Mouse (Mus musculus): Measurements from ENCODE around the gene Gm10382. TPM values are rescaled to one million over a fixed set of nuclear protein-coding genes. Genes with fewer than 3 reads are reported as not detected.
"Not testable (repeated sequence)": the region's sequence is repeated elsewhere in the genome, so short reads cannot be mapped to it uniquely, and the experiment has no call there.

Gene Gm10382
- polyA plus RNA-seq, 1 experiment from 2014 or later: 0.65 TPM

- Histone ChIP-seq H3K27me3 (ENCODE audit: control insufficient read depth, insufficient read depth, low read length) (no peaks in the 10 kb centered on the region), H3K9me3 (ENCODE audit: control insufficient read depth, low read length) (no peaks in the 10 kb centered on the region), H3K9ac (ENCODE audit: low read length) (no peak overlapping the region), H3K36me3 (ENCODE audit: control insufficient read depth, insufficient read depth, low read length) (peaks cover 4% of the 10 kb centered on the region; the same call in 1 of the 2 replicates), H3K4me3 (ENCODE audit: low read depth, low read length) (no peak overlapping the region), H3K4me1 (replicated peaks; ENCODE audit: control insufficient read depth, insufficient read depth, low read length) (peaks cover 3% of the 10 kb centered on the region; the same call in 1 of the 2 replicates), H3K4me2 (ENCODE audit: low read depth, low read length, severe bottlenecking) (no peak overlapping the region), H3K27ac (ENCODE audit: low read depth, low read length) (no peak overlapping the region)
- DNase-seq (ENCODE audit: low spot score): no peak
- ATAC-seq (replicated peaks; ENCODE audit: low FRiP score): no peak
- 85% methylated on average over 5 of the region's 5 CpGs for WGBS
Observed at GRCm38 (mm10) chr5:125381954-125382672, 7.0 kb upstream of the Gm10382 start.

GRCm38 (mm10) chr5:125382673-125383558 is 6.2 kb upstream of the Gm10382 start:
- peak; percentile 73 for DNase-seq (ENCODE audit: low spot score)
- peak; percentile 42; the same call in 1 of the 2 replicates for ATAC-seq (replicated peaks; ENCODE audit: low FRiP score)
- Histone ChIP-seq H3K27ac (ENCODE audit: low read depth, low read length) (no peak overlapping the region), H3K27me3 (ENCODE audit: control insufficient read depth, insufficient read depth, low read length) (no peaks in the 10 kb centered on the region), H3K4me3 (ENCODE audit: low read depth, low read length) (no peak overlapping the region), H3K4me2 (ENCODE audit: low read depth, low read length, severe bottlenecking) (no peak overlapping the region), H3K9ac (ENCODE audit: low read length) (no peak overlapping the region), H3K4me1 (replicated peaks; ENCODE audit: control insufficient read depth, insufficient read depth, low read length) (peaks cover 3% of the 10 kb centered on the region; the same call in 1 of the 2 replicates), H3K36me3 (ENCODE audit: control insufficient read depth, insufficient read depth, low read length) (peaks cover 4% of the 10 kb centered on the region; the same call in 1 of the 2 replicates), H3K9me3 (ENCODE audit: control insufficient read depth, low read length) (no peaks in the 10 kb centered on the region)
- 55% methylated on average over 6 of the region's 6 CpGs for WGBS

GRCm38 (mm10) chr5:125383637-125384420 is 5.3 kb upstream of the Gm10382 start:
- Histone ChIP-seq H3K4me1 (replicated peaks; ENCODE audit: control insufficient read depth, insufficient read depth, low read length) (peaks cover 3% of the 10 kb centered on the region; the same call in 1 of the 2 replicates), H3K9me3 (ENCODE audit: control insufficient read depth, low read length) (no peaks in the 10 kb centered on the region), H3K27ac (ENCODE audit: low read depth, low read length) (no peak overlapping the region), H3K27me3 (ENCODE audit: control insufficient read depth, insufficient read depth, low read length) (no peaks in the 10 kb centered on the region), H3K4me3 (ENCODE audit: low read depth, low read length) (no peak overlapping the region), H3K36me3 (ENCODE audit: control insufficient read depth, insufficient read depth, low read length) (peaks cover 4% of the 10 kb centered on the region; the same call in 1 of the 2 replicates), H3K4me2 (ENCODE audit: low read depth, low read length, severe bottlenecking) (no peak overlapping the region), H3K9ac (ENCODE audit: low read length) (no peak overlapping the region)
- DNase-seq (ENCODE audit: low spot score) (no peak), ATAC-seq (replicated peaks; ENCODE audit: low FRiP score) (no peak)
- WGBS: 84% methylated on average over 3 of the region's 3 CpGs

- Histone ChIP-seq H3K4me2 (ENCODE audit: low read depth, low read length, severe bottlenecking) (no peak overlapping the region), H3K4me1 (replicated peaks; ENCODE audit: control insufficient read depth, insufficient read depth, low read length) (peaks cover 3% of the 10 kb centered on the region; the same call in 1 of the 2 replicates), H3K9ac (ENCODE audit: low read length) (no peak overlapping the region), H3K4me3 (ENCODE audit: low read depth, low read length) (no peak overlapping the region), H3K27ac (ENCODE audit: low read depth, low read length) (no peak overlapping the region), H3K36me3 (ENCODE audit: control insufficient read depth, insufficient read depth, low read length) (peaks cover 4% of the 10 kb centered on the region; the same call in 1 of the 2 replicates), H3K9me3 (ENCODE audit: control insufficient read depth, low read length) (no peaks in the 10 kb centered on the region), H3K27me3 (ENCODE audit: control insufficient read depth, insufficient read depth, low read length) (no peaks in the 10 kb centered on the region)
- WGBS: 85% methylated on average over 2 of the region's 2 CpGs
- no peak for DNase-seq (ENCODE audit: low spot score)
- no peak for ATAC-seq (replicated peaks; ENCODE audit: low FRiP score)
Observed at GRCm38 (mm10) chr5:125384512-125385214, 4.5 kb upstream of the Gm10382 start.

- H3K36me3 ChIP-seq (ENCODE audit: control insufficient read depth, insufficient read depth, low read length): peaks cover 4% of the 10 kb centered on the region; the same call in 1 of the 2 replicates
- H3K4me1 ChIP-seq (replicated peaks; ENCODE audit: control insufficient read depth, insufficient read depth, low read length): peaks cover 3% of the 10 kb centered on the region; the same call in 1 of the 2 replicates
- H3K27me3 ChIP-seq (ENCODE audit: control insufficient read depth, insufficient read depth, low read length): no peaks in the 10 kb centered on the region
- H3K27ac ChIP-seq (ENCODE audit: low read depth, low read length): no peak overlapping the region
- no peak overlapping the region for H3K4me3 ChIP-seq (ENCODE audit: low read depth, low read length)
- no peak for ATAC-seq (replicated peaks; ENCODE audit: low FRiP score)
- no peak overlapping the region for H3K4me2 ChIP-seq (ENCODE audit: low read depth, low read length, severe bottlenecking)
- WGBS: 80% methylated on average over 8 of the region's 8 CpGs
- H3K9ac ChIP-seq (ENCODE audit: low read length): no peak overlapping the region
- DNase-seq (ENCODE audit: low spot score): no peak
- no peaks in the 10 kb centered on the region for H3K9me3 ChIP-seq (ENCODE audit: control insufficient read depth, low read length)
Observed at GRCm38 (mm10) chr5:125385215-125385940, 3.7 kb upstream of the Gm10382 start.

- H3K4me2 ChIP-seq (ENCODE audit: low read depth, low read length, severe bottlenecking); DNase-seq (ENCODE audit: low spot score); ATAC-seq (replicated peaks; ENCODE audit: low FRiP score); H3K27me3 ChIP-seq (ENCODE audit: control insufficient read depth, insufficient read depth, low read length); H3K36me3 ChIP-seq (ENCODE audit: control insufficient read depth, insufficient read depth, low read length); H3K9ac ChIP-seq (ENCODE audit: low read length); H3K27ac ChIP-seq (ENCODE audit: low read depth, low read length); H3K9me3 ChIP-seq (ENCODE audit: control insufficient read depth, low read length); H3K4me1 ChIP-seq (replicated peaks; ENCODE audit: control insufficient read depth, insufficient read depth, low read length); H3K4me3 ChIP-seq (ENCODE audit: low read depth, low read length): not testable (repeated sequence)
- WGBS: 90% methylated on average over 5 of the region's 6 CpGs
Observed at GRCm38 (mm10) chr5:125387295-125387694, 1.8 kb upstream of the Gm10382 start.

- H3K27ac ChIP-seq (ENCODE audit: low read depth, low read length): no peak overlapping the region
- DNase-seq (ENCODE audit: low spot score): no peak
- peak overlapping the region; percentile 93 for H3K4me2 ChIP-seq (ENCODE audit: low read depth, low read length, severe bottlenecking)
- H3K4me1 ChIP-seq (replicated peaks; ENCODE audit: control insufficient read depth, insufficient read depth, low read length): peaks cover 10% of the 10 kb centered on the region; the same call in 1 of the 2 replicates
- H3K4me3 ChIP-seq (ENCODE audit: low read depth, low read length): peak overlapping the region; percentile 98
- peaks cover 4% of the 10 kb centered on the region; the same call in 1 of the 2 replicates for H3K36me3 ChIP-seq (ENCODE audit: control insufficient read depth, insufficient read depth, low read length)
- 30% methylated on average over 13 of the region's 13 CpGs for WGBS
- ATAC-seq (replicated peaks; ENCODE audit: low FRiP score): no peak
- no peaks in the 10 kb centered on the region for H3K9me3 ChIP-seq (ENCODE audit: control insufficient read depth, low read length)
- peak overlapping the region; percentile 97 for H3K9ac ChIP-seq (ENCODE audit: low read length)
- H3K27me3 ChIP-seq (ENCODE audit: control insufficient read depth, insufficient read depth, low read length): no peaks in the 10 kb centered on the region
Observed at GRCm38 (mm10) chr5:125388358-125389092, 597 bp upstream of the Gm10382 start.

All from forebrain, embryonic 11.5 days (tissue).